Mouse (Mus musculus) monocyte, adult 5-6 weeks (primary cell): ENCODE data around the gene Fam89b. TPM values are rescaled to one million over a fixed set of nuclear protein-coding genes. Genes with fewer than 3 reads are reported as not detected.
"Not testable (repeated sequence)": the region's sequence is repeated elsewhere in the genome, so short reads cannot be mapped to it uniquely, and the experiment has no call there.

ENCODE experiments used
- ATAC-seq: fragments of 153-309, 156-312 bp; replicated peaks from 2 replicates; pipeline ENCODE4 v1.8.0; 2017; ENCODE audit warnings: mild to moderate bottlenecking; ENCODE audit not compliant: low TSS enrichment, insufficient number of reproducible peaks, severe bottlenecking, poor library complexity, low FRiP score
- total RNA-seq: library from RNA; stranded (forward); fragments of 200-1000, 200-491, 200-594 nt; gene quantifications from 3 replicates; pipeline ENCODE4 v1.2.3, GENCODE M21; 2017

The Fam89b gene
- total RNA-seq, 1 experiment from 2014 or later = 45.1 TPM

DNA sequence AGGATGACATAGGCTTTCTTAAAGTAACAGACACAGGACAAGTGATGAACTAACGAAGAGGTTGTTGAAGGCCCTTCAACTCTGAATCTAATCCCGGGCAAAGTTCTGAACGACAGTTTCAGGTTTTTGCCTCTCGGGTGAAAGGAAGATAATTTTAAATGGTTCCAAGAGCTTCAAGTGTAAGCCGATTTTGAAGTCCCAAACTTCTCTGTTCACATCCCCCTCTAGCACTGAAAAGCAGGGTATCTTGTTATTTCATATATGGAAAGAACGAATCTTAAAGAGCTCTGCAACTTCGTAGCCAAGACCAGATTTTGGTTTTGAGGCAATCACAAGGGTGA lies 40.4 kb downstream of the Fam89b start:
- no peak for ATAC-seq

DNA sequence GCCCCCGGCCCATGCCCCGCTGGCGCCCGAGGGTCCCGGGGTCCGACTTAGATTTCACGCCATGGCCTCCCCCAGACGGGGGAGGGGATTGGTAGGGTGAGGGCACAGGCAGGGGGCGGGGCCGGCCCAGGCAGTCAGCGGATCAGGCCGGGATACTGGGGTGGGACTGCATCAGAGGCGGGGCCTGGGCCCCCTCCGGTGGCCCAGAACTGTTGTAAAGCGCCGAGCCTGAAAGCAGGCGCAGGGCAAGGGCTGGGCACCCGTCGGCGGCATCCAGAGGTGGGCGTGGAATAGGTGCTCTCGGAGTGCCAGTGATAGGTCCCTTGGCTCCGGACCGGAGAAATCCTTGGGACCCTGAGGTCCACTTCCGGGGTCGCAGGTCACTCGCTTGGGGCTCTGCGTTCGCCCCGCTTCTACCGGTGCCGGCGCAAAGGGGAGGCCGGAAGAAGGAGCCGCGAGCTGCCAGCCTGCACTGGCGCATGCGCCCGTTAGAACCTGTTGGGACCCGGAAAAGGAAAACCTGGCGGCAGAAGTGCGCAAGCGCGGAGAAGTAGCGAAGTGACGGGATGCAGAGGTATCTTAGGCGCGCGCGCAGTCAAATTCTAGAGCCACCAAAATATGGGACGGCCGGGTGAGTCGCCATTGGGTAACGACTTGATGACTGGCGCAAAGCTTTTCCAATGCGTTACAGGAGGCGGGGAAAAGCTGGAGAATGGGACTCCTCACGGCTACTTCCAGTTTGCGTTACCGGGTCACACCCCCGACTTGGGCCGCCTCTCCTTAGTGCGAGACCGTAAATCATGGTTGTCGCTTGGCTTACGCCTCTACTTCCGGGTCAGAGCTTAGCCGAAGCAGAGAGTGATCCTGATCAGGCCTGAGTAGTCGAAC lies 41.0 kb downstream of the Fam89b start, which contains the start of the genes Map3k11 and Pcnx3:
Map3k11 (plus strand) TSS at position 543 of the 888 bp plus-strand sequence.
Pcnx3 (minus strand) TSS at position 709 of the 888 bp plus-strand sequence.
- peak; percentile 74 for ATAC-seq

DNA sequence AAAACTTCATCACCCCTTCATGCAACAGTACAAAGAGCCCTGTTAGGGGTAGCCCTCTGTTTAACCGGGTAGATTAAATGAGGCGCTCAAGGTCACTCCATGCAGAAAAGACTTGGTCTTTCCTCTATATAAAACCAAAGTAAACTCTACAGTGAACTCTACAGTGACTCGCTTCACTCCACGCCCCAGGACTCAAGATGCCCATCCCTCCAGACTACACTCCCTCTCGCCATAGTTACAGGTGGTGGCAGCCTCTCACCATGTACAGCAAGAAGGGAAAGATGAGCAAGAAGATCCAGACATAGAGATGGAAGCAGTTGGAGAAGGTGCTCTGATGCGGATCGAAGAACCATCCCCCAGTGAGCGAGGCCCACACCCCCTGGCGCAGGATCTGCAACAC lies 41.7 kb downstream of the Fam89b start:
- no peak for ATAC-seq

DNA sequence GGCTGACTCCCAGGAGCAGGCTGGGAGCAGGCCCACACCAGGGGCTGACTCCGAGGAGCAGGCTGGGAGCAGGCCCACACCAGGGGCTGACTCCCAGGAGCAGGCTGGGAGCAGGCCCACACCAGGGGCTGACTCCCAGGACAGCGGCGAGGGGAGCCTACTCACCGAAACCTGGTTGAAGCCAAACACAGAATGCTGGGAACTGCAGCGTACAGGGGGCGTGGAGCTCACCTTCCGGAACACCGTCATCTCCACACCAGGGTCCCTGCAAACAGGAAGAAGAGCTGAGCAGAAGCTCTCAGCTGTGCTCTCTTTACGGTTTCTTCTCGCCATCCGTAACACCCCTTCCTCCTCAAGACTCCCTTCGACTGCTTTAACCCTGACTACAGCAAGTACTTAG lies 42.5 kb downstream of the Fam89b start:
- ATAC-seq = not testable (repeated sequence)

- no peak for ATAC-seq
These were observed 43.0 kb downstream of the Fam89b start for GRCm38 (mm10) chr19:5686437-5686836.

GRCm38 (mm10) chr19:5685861-5686260 lies 43.6 kb downstream of the Fam89b start:
- no peak for ATAC-seq

DNA sequence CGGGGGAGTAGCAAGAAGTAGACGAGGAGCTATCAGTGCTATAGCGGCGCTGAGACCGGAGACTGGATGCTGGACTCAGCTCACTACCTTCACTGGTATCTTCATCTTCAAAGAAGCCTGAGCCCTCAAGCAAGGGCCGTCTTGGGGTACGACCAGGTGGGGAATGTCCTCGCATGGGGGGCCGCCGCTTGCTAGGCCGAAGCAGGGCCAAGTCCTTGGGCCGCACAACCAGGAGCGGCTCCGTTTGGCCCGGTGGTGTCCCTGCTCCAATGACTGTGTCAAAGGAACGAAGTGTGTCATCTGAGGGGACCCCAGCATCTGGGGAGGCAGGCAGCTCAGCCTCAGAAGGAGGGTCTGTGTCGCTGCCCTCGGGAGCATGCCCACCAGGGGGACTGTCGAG lies 44.0 kb downstream of the Fam89b start:
- no peak for ATAC-seq

DNA sequence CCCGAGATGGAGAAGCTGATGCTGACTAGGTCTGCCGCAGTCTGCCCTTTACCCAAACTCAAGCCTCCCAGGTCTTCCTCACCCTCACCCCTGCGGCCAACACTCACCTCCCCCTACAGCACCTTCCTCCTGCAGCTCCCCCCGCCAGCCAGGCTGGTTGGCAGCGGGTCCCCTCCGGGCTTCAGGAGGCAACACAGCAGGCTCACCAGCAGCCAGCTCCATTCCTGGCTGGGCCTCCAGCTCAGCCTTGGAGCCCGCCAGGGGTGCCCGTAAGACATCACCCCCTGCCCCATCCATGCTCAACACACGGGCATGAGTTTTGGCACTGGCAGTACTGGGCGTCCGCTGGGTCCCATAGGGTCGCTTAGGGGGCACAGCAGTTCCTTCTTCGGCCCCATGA lies 44.5 kb downstream of the Fam89b start:
- no peak for ATAC-seq

DNA sequence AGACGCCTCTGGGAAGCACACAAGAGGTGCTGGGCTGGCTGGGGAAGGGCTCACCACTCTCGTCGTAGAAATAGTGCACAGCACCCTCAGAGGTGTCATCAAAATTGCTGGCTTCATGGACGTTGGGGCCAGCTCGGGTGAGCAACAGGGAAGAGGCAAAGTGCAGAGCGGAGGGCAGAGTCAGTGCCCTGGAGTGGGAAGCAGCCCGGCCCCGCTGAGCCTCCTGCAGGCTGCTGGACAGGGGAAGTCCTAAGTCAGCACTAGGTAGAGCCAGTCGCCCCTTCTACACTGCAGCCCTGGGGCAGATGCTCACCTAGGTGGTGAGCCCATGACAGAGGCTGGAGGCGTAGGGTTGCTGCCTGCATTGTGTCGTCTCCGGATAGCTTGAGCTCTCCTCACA lies 45.2 kb downstream of the Fam89b start:
- ATAC-seq = no peak

- ATAC-seq = no peak
These were observed 49.0 kb downstream of the Fam89b start for GRCm38 (mm10) chr19:5680432-5680831.

Other genes with a start within 250 kb of the Fam89b start
- gene Mus81, start 241.3 kb downstream of the Fam89b start, total RNA-seq = 8.7 to 20.2 TPM (median 11.6 TPM) in 3 replicates
- gene Cfl1, start 239.2 kb downstream of the Fam89b start, total RNA-seq = 931 to 1,266 TPM (median 1,127 TPM) in 3 replicates
- 0.29 TPM in 1 of 3 replicates, not detected in the others for gene 1700020D05Rik, start 225.9 kb downstream of the Fam89b start, total RNA-seq
- 2.4 to 6.9 TPM (median 4.7 TPM) in 3 replicates for gene Snx32, start 219.1 kb downstream of the Fam89b start, total RNA-seq
- not detected in 3 replicates for gene Ovol1, start 169.0 kb downstream of the Fam89b start, total RNA-seq
- gene Ap5b1, start 161.6 kb downstream of the Fam89b start, total RNA-seq = 13.2 to 18.0 TPM (median 16.1 TPM) in 3 replicates
- gene Rnaseh2c, start 127.8 kb downstream of the Fam89b start, total RNA-seq = 71.5 to 138 TPM (median 136 TPM) in 3 replicates
- 65.5 to 109 TPM (median 99.2 TPM) in 3 replicates for gene Kat5, start 119.4 kb downstream of the Fam89b start, total RNA-seq
- 58.6 to 89.7 TPM (median 73.2 TPM) in 3 replicates for gene Rela, start 92.2 kb downstream of the Fam89b start, total RNA-seq
- gene Sipa1, start 65.9 kb downstream of the Fam89b start, total RNA-seq = 83.5 to 149 TPM (median 83.8 TPM) in 3 replicates
- gene Map3k11, start 40.9 kb downstream of the Fam89b start, total RNA-seq = 41.8 to 57.5 TPM (median 46.8 TPM) in 3 replicates
- gene Pcnx3, start 40.7 kb downstream of the Fam89b start, total RNA-seq = 13.3 to 41.9 TPM (median 22.3 TPM) in 3 replicates
- 1.3 TPM in 2 of 3 replicates, not detected in the other for gene Kcnk7, start 25.3 kb downstream of the Fam89b start, total RNA-seq
- gene Ehbp1l1, start 3.3 kb downstream of the Fam89b start, total RNA-seq = 141 to 192 TPM (median 174 TPM) in 3 replicates
- gene Ltbp3, start 11.3 kb upstream of the Fam89b start, total RNA-seq = 1.2 to 9.7 TPM (median 2.2 TPM) in 3 replicates
- gene Scyl1, start 41.8 kb upstream of the Fam89b start, total RNA-seq = 37.3 to 55.9 TPM (median 44.9 TPM) in 3 replicates
- gene Frmd8, start 145.6 kb upstream of the Fam89b start, total RNA-seq = 32.8 to 50.6 TPM (median 34.5 TPM) in 3 replicates
- 64.4 to 73.5 TPM (median 69.7 TPM) in 3 replicates for gene Slc25a45, start 148.2 kb upstream of the Fam89b start, total RNA-seq
- 0.64 to 0.97 TPM (median 0.95 TPM) in 3 replicates for gene Tigd3, start 164.5 kb upstream of the Fam89b start, total RNA-seq
- gene Dpf2, start 183.4 kb upstream of the Fam89b start, total RNA-seq = 50.3 to 76.6 TPM (median 76.0 TPM) in 3 replicates
- 14.7 to 32.1 TPM (median 27.0 TPM) in 3 replicates for gene Cdc42ep2, start 195.2 kb upstream of the Fam89b start, total RNA-seq
- gene Pola2, start 234.5 kb upstream of the Fam89b start, total RNA-seq = 16.7 to 31.5 TPM (median 26.8 TPM) in 3 replicates